Mouse (Mus musculus) erythroblast, adult 5-6 weeks (primary cell): ENCODE measurements around the gene Capn3. TPM values are rescaled to one million over a fixed set of nuclear protein-coding genes. Genes with fewer than 3 reads are reported as not detected.

Source experiments
- ATAC-seq: replicated peaks from 2 replicates; pipeline ENCODE4 v1.8.0; 2016; ENCODE audit warnings: moderate number of reproducible peaks, mild to moderate bottlenecking, moderate TSS enrichment, inconsistent platforms; ENCODE audit not compliant: poor library complexity, low FRiP score, severe bottlenecking
- total RNA-seq, 2 experiments: library from RNA; stranded (forward) in 1 of 2; stranded (reverse) in 1 of 2; fragments of 150-400 nt in 1 of 2; fragments of 200-764, 138-1000 nt in 1 of 2; gene quantifications; 2 replicates each; pipeline versions ENCODE4 v1.2.3 to v1.2.4; 2015 to 2017; ENCODE audit warnings: low replicate concordance in 2 of 2

The Capn3 gene
- total RNA-seq, 2 experiments from 2014 or later: 0.51 TPM; not detected in 1

- ATAC-seq: no peak
Observed at GRCm38 (mm10) chr2:120539778-120540208, 84.0 kb downstream of the Capn3 start.

GRCm38 (mm10) chr2:120544732-120545131 lies 88.9 kb downstream of the Capn3 start:
- no peak for ATAC-seq

Other genes with a start within 250 kb of the Capn3 start
- not detected in 2 replicates for gene Pla2g4e, start 210.7 kb upstream of the Capn3 start, total RNA-seq (2015; ENCODE audit: low replicate concordance)
- gene Pla2g4e, start 210.7 kb upstream of the Capn3 start, total RNA-seq (2017; ENCODE audit: low replicate concordance): not detected in 2 replicates
- gene Pla2g4d, start 166.8 kb upstream of the Capn3 start, total RNA-seq (2015; ENCODE audit: low replicate concordance): not detected in 2 replicates
- not detected in 2 replicates for gene Pla2g4d, start 166.8 kb upstream of the Capn3 start, total RNA-seq (2017; ENCODE audit: low replicate concordance)
- not detected in 2 replicates for gene Pla2g4f, start 141.9 kb upstream of the Capn3 start, total RNA-seq (2015; ENCODE audit: low replicate concordance)
- gene Pla2g4f, start 141.9 kb upstream of the Capn3 start, total RNA-seq (2017; ENCODE audit: low replicate concordance): not detected in 2 replicates
- gene Vps39, start 102.9 kb upstream of the Capn3 start, total RNA-seq (2015; ENCODE audit: low replicate concordance): 8.8 and 13.2 TPM in 2 replicates
- gene Vps39, start 102.9 kb upstream of the Capn3 start, total RNA-seq (2017; ENCODE audit: low replicate concordance): 8.8 and 10.6 TPM in 2 replicates
- 3.8 and 5.2 TPM in 2 replicates for gene Ganc, start 52.1 kb upstream of the Capn3 start, total RNA-seq (2015; ENCODE audit: low replicate concordance)
- gene Ganc, start 52.1 kb upstream of the Capn3 start, total RNA-seq (2017; ENCODE audit: low replicate concordance): 5.2 and 22.6 TPM in 2 replicates
- 7.1 and 16.3 TPM in 2 replicates for gene Tmem87a, start 51.9 kb upstream of the Capn3 start, total RNA-seq (2015; ENCODE audit: low replicate concordance)
- gene Tmem87a, start 51.9 kb upstream of the Capn3 start, total RNA-seq (2017; ENCODE audit: low replicate concordance): 19.2 and 19.7 TPM in 2 replicates
- gene Zfp106, start 107.8 kb downstream of the Capn3 start, total RNA-seq (2015; ENCODE audit: low replicate concordance): 20.4 and 23.2 TPM in 2 replicates
- gene Zfp106, start 107.8 kb downstream of the Capn3 start, total RNA-seq (2017; ENCODE audit: low replicate concordance): 25.0 and 39.2 TPM in 2 replicates
- 29.0 and 45.9 TPM in 2 replicates for gene Snap23, start 111.7 kb downstream of the Capn3 start, total RNA-seq (2015; ENCODE audit: low replicate concordance)
- gene Snap23, start 111.7 kb downstream of the Capn3 start, total RNA-seq (2017; ENCODE audit: low replicate concordance): 52.9 and 87.4 TPM in 2 replicates
- 4.2 and 7.9 TPM in 2 replicates for gene Haus2, start 153.4 kb downstream of the Capn3 start, total RNA-seq (2015; ENCODE audit: low replicate concordance)
- gene Haus2, start 153.4 kb downstream of the Capn3 start, total RNA-seq (2017; ENCODE audit: low replicate concordance): 3.0 and 5.2 TPM in 2 replicates
- 1.3 and 1.9 TPM in 2 replicates for gene Lrrc57, start 153.5 kb downstream of the Capn3 start, total RNA-seq (2015; ENCODE audit: low replicate concordance)
- 7.8 and 12.0 TPM in 2 replicates for gene Lrrc57, start 153.5 kb downstream of the Capn3 start, total RNA-seq (2017; ENCODE audit: low replicate concordance)
- 0.84 and 7.1 TPM in 2 replicates for gene Stard9, start 173.1 kb downstream of the Capn3 start, total RNA-seq (2015; ENCODE audit: low replicate concordance)
- 0.94 and 1.1 TPM in 2 replicates for gene Stard9, start 173.1 kb downstream of the Capn3 start, total RNA-seq (2017; ENCODE audit: low replicate concordance)